Mouse (Mus musculus) testis, adult 10 weeks (tissue): ENCODE results near the gene Nphp4. TPM values are rescaled to one million over a fixed set of nuclear protein-coding genes. Genes with fewer than 3 reads are reported as not detected.

ENCODE experiments used
- polyA plus RNA-seq: library from polyadenylated mRNA; stranded (reverse); fragments of 350-450 nt; fragmentation: Illumina TruSeq; extraction: RNeasy Lipid Tissue Mini Kit (QIAGEN cat#74804); gene quantifications from one replicate; pipeline ENCODE4 v1.2.3, GENCODE M21; 2014; ENCODE audit warnings: low read depth, low replicate concordance

Nphp4 gene
- 0.56 TPM for polyA plus RNA-seq

GRCm38 (mm10) chr4:152476427-152477023, at the start of gene Nphp4:
Gene Nphp4 (plus strand): TSS chr4:152476706.

GRCm38 (mm10) chr4:152477466-152478223, 1.1 kb downstream of the Nphp4 start, which contains the start of gene Kcnab2:
Gene Kcnab2 (minus strand): TSS chr4:152477871.

Other genes starting within 250 kb of the Nphp4 start
- 1.2 TPM for gene Gpr153, start 202.5 kb upstream of the Nphp4 start, polyA plus RNA-seq
- not detected for gene Hes3, start 185.0 kb upstream of the Nphp4 start, polyA plus RNA-seq
- 13.3 TPM for gene Icmt, start 179.5 kb upstream of the Nphp4 start, polyA plus RNA-seq
- gene Rnf207, start 157.7 kb upstream of the Nphp4 start, polyA plus RNA-seq, result not detected
- gene Rpl22, start 151.0 kb upstream of the Nphp4 start, polyA plus RNA-seq, result 126 TPM
- 93.6 TPM for gene Chd5, start 138.1 kb upstream of the Nphp4 start, polyA plus RNA-seq
- gene Kcnab2, start 1.2 kb downstream of the Nphp4 start, polyA plus RNA-seq, result 4.6 TPM